In the genomic region with DNA sequence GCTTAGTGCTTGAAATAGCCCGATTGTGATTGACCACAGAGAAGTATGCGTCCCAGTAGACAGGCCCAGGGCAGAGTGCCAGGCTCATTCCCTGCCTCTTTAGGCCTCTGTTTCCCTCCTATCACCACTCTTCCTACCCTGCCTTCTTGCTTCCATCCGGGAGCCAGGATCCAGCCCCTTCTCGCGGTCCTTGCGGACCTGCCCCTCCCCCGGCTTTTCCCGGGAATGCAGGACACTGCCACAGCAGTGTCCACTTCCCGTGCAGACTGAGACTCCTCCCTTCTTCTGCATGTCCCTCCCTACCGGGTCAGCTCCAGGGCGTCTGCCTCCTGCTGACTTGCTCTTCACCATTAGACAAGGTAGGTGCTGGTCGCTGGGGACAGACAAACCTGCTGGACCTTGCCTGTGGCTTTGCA, we compare ENCODE assay signal across 8 mouse cellular contexts. TPM values are rescaled to one million over a fixed set of nuclear protein-coding genes. Genes with fewer than 3 reads are reported as not detected.
DNase-seq lines count a peak whose midpoint lies in the region; ATAC-seq and TF ChIP-seq lines count a peak whose summit lies in the region.

No protein-coding gene starts in this region.

- H3K4me3 ChIP-seq in ES-E14 (ENCODE audit: insufficient read depth in 1 of 2, low read depth in 1 of 2, low read length in 2 of 2, poor library complexity in 1 of 2, severe bottlenecking in 1 of 2) (0 out of 4 replicates have a peak overlapping the region, but pooled peaks of 1 of the 2 experiments have one; percentile 16), myocyte (peak overlapping the region; percentile 16)
- peak overlapping the region; percentile 25 for H3K4me3 ChIP-seq in heart, postnatal 0 days (ENCODE audit: low read depth, low read length)

- ATAC-seq in heart, postnatal 0 days (ENCODE audit: insufficient read depth, low read depth): peak; percentile 93

- 5% methylated on average over 12 of the region's 12 CpGs for WGBS in heart, postnatal 0 days
- 13% methylated on average over 12 of the region's 12 CpGs for WGBS in large intestine, adult 2 months

- no peak for DNase-seq in ES-E14 (ENCODE audit: low read depth, low spot score)
- DNase-seq in embryo, embryonic 10.5 days (ENCODE audit: low spot score): peak; percentile 60
- peak; percentile 79 for DNase-seq in heart, postnatal 0 days (ENCODE audit: low spot score)
- peak; percentile 62 for DNase-seq in large intestine, adult 2 months (ENCODE audit: low read depth, low spot score)
- no peak for DNase-seq in spleen, postnatal 4 days (ENCODE audit: low spot score in 2 of 2)
- no peak for DNase-seq in frontal cortex, postnatal 25 days (ENCODE audit: low spot score in 2 of 2)
- DNase-seq in layer of hippocampus, adult 9-10 months (ENCODE audit: low spot score): no peak

- H3K4me1 ChIP-seq in ES-E14 (ENCODE audit: control insufficient read depth in 2 of 2, insufficient read depth in 2 of 2, low read length in 2 of 2, poor library complexity in 1 of 2): peaks cover 2 to 5% of the 10 kb centered on the region in 2 experiments; a peak in 2 of 4 replicates
- peaks cover 16% of the 10 kb centered on the region; the same call in 1 of the 2 replicates for H3K4me1 ChIP-seq in heart, postnatal 0 days (ENCODE audit: control insufficient read depth, insufficient read depth)

- TF ChIP-seq POLR2A in myocyte (IDR thresholded peaks at IDR 0.05; ENCODE audit: insufficient read length, low read depth): peak; percentile 44

- H3ac ChIP-seq in myocyte (ENCODE audit: control insufficient read depth, insufficient read length): no peak overlapping the region

- no peak overlapping the region for H3K9ac ChIP-seq in ES-E14 (ENCODE audit: insufficient read depth, low read depth, low read length, poor library complexity, severe bottlenecking)
- peak overlapping the region; percentile 42 for H3K9ac ChIP-seq in heart, postnatal 0 days (replicated peaks; ENCODE audit: low read depth, low read length)

- in situ Hi-C loops in ES-E14 (cut with MboI; ENCODE audit: low sequenced_read_pairs in 2 of 2, unreplicated experiment in 2 of 2): no loop called here

- no peaks in the 10 kb centered on the region for H3K79me2 ChIP-seq in myocyte (ENCODE audit: control insufficient read depth, insufficient read depth)

- no peak overlapping the region for H3K27ac ChIP-seq in ES-E14 (ENCODE audit: insufficient read depth, low read depth, low read length, poor library complexity, severe bottlenecking)
- H3K27ac ChIP-seq in heart, postnatal 0 days (ENCODE audit: low read depth): peak overlapping the region; percentile 69

- H3K27me3 ChIP-seq in heart, postnatal 0 days (ENCODE audit: control insufficient read depth, insufficient read depth, low read length): no peaks in the 10 kb centered on the region
- H3K27me3 ChIP-seq in myocyte (ENCODE audit: control insufficient read depth, insufficient read depth, insufficient read length): no peaks in the 10 kb centered on the region

- H3K36me3 ChIP-seq in ES-E14 (ENCODE audit: control insufficient read depth, insufficient read depth, low read length, poor library complexity, severe bottlenecking) (no peaks in the 10 kb centered on the region), myocyte (ENCODE audit: control insufficient read depth, insufficient read depth) (no peaks in the 10 kb centered on the region)
- H3K36me3 ChIP-seq in heart, postnatal 0 days (replicated peaks; ENCODE audit: control insufficient read depth, insufficient read depth, low read length): no peaks in the 10 kb centered on the region

- TF ChIP-seq EP300 in heart, postnatal 0 days (IDR thresholded peaks at IDR 0.05; ENCODE audit: low read depth): no peak

- no peak for TF ChIP-seq CTCF in heart, postnatal 0 days (IDR thresholded peaks at IDR 0.05; ENCODE audit: low read depth)

- no peaks in the 10 kb centered on the region for H3K9me3 ChIP-seq in ES-E14 (ENCODE audit: control insufficient read depth, insufficient read depth, low read depth, low read length)
- no peaks in the 10 kb centered on the region for H3K9me3 ChIP-seq in heart, postnatal 0 days (replicated peaks; ENCODE audit: control insufficient read depth, low read length)

- peak overlapping the region; percentile 48 for H3K4me2 ChIP-seq in heart, postnatal 0 days (ENCODE audit: low read depth, low read length)
- H3K4me2 ChIP-seq in myocyte (ENCODE audit: low read depth): peak overlapping the region; percentile 91

TF ChIP-seq in ES-E14, 5 proteins besides CTCF, POLR2A, EP300 and RAD21:
- peak; percentile 39; the same call in 1 of the 2 replicates for TF ChIP-seq CHD2 (IDR thresholded peaks at IDR 0.05; ENCODE audit: low read depth, low read length)
- no peak for TF ChIP-seq MAFK (IDR thresholded peaks at IDR 0.05; ENCODE audit: insufficient read depth, low read depth, low read length)
- no peak for TF ChIP-seq ZC3H11A (IDR thresholded peaks at IDR 0.05; ENCODE audit: borderline replicate concordance, low read depth, low read length)
- TF ChIP-seq ZNF384 (IDR thresholded peaks at IDR 0.05; ENCODE audit: low read depth, low read length): no peak
- TF ChIP-seq HCFC1 (IDR thresholded peaks at IDR 0.05; ENCODE audit: borderline replicate concordance, insufficient read depth, low read length): no peak

TF ChIP-seq in myocyte, 11 proteins besides CTCF, POLR2A, EP300 and RAD21:
- no peak for TF ChIP-seq TCF3 (IDR thresholded peaks at IDR 0.05; ENCODE audit: insufficient read length, low read depth)
- TF ChIP-seq MYOD1 (IDR thresholded peaks at IDR 0.05; ENCODE audit: control insufficient read depth in 1 of 3, insufficient read length in 2 of 3, low read depth in 2 of 3): no peak
- TF ChIP-seq SRF (IDR thresholded peaks at IDR 0.05; ENCODE audit: control insufficient read depth, insufficient read length, low read depth): no peak
- TF ChIP-seq TCF12 (IDR thresholded peaks at IDR 0.05; ENCODE audit: insufficient read depth, poor library complexity, severe bottlenecking): no peak
- no peak for TF ChIP-seq CEBPB (IDR thresholded peaks at IDR 0.05; ENCODE audit: insufficient read depth, poor library complexity, severe bottlenecking)
- no peak for TF ChIP-seq MAX (IDR thresholded peaks at IDR 0.05; ENCODE audit: low read depth)
- no peak for TF ChIP-seq USF1 (IDR thresholded peaks at IDR 0.05; ENCODE audit: low read depth)
- no peak for TF ChIP-seq POLR2AphosphoS2 (IDR thresholded peaks at IDR 0.05; ENCODE audit: insufficient read length, low read depth)
- no peak for TF ChIP-seq REST (IDR thresholded peaks at IDR 0.05; ENCODE audit: insufficient read depth, insufficient read length)
- no peak for TF ChIP-seq MYOG (IDR thresholded peaks at IDR 0.05; ENCODE audit: control insufficient read depth in 1 of 3, insufficient read depth in 1 of 3, insufficient read length in 2 of 3, low read depth in 2 of 3)

RNA-seq across cellular contexts. Expression of a gene that starts 3.4 kb away (rescaled TPM):
- total RNA-seq in ES-E14 (2012; rRNA removed): 0.48 and 0.76 TPM in 2 replicates
- 20.8 and 41.0 TPM in 2 replicates for total RNA-seq in heart, postnatal 0 days (2014; rRNA removed; ENCODE audit: low replicate concordance)
- polyA plus RNA-seq in heart, postnatal 0 days (2015; fragmentation: Nextera tagmentation; extraction: Ambion mirVana): 22.1 and 22.8 TPM in 2 replicates
- polyA plus RNA-seq in large intestine, adult 2 months (2012; rRNA removed): 97.1 and 191 TPM in 2 replicates
- 29.0 TPM for polyA plus RNA-seq in myocyte (2012; fragmentation: generic; extraction: Trizol)

RNA-seq across cellular contexts. Expression of a gene that starts 33.0 kb away (rescaled TPM):
- total RNA-seq in ES-E14 (2012; rRNA removed): 590 and 695 TPM in 2 replicates
- 209 and 215 TPM in 2 replicates for total RNA-seq in heart, postnatal 0 days (2014; rRNA removed; ENCODE audit: low replicate concordance)
- 239 and 243 TPM in 2 replicates for polyA plus RNA-seq in heart, postnatal 0 days (2015; fragmentation: Nextera tagmentation; extraction: Ambion mirVana)
- 91.9 and 111 TPM in 2 replicates for polyA plus RNA-seq in large intestine, adult 2 months (2012; rRNA removed)
- polyA plus RNA-seq in myocyte (2012; fragmentation: generic; extraction: Trizol): 521 TPM

RNA-seq across cellular contexts. Expression of a gene that starts 33.1 kb away (rescaled TPM):
- 13.1 and 17.2 TPM in 2 replicates for total RNA-seq in ES-E14 (2012; rRNA removed)
- 9.7 and 15.1 TPM in 2 replicates for total RNA-seq in heart, postnatal 0 days (2014; rRNA removed; ENCODE audit: low replicate concordance)
- 13.4 and 15.3 TPM in 2 replicates for polyA plus RNA-seq in heart, postnatal 0 days (2015; fragmentation: Nextera tagmentation; extraction: Ambion mirVana)
- polyA plus RNA-seq in large intestine, adult 2 months (2012; rRNA removed): 5.1 and 8.7 TPM in 2 replicates
- polyA plus RNA-seq in myocyte (2012; fragmentation: generic; extraction: Trizol): 37.8 TPM

RNA-seq across cellular contexts. Expression of a gene that starts 37.7 kb away (rescaled TPM):
- 67.6 and 83.4 TPM in 2 replicates for total RNA-seq in ES-E14 (2012; rRNA removed)
- total RNA-seq in heart, postnatal 0 days (2014; rRNA removed; ENCODE audit: low replicate concordance): 64.2 and 69.1 TPM in 2 replicates
- polyA plus RNA-seq in heart, postnatal 0 days (2015; fragmentation: Nextera tagmentation; extraction: Ambion mirVana): 23.2 and 26.8 TPM in 2 replicates
- 16.0 and 43.6 TPM in 2 replicates for polyA plus RNA-seq in large intestine, adult 2 months (2012; rRNA removed)
- 37.2 TPM for polyA plus RNA-seq in myocyte (2012; fragmentation: generic; extraction: Trizol)

Comparison
In these comparisons a context has a peak if more than half of its experiments do, and no peak if none do; other contexts are left out.
1. DNase-seq: peak in embryo, embryonic 10.5 days (single experiment), heart, postnatal 0 days (single experiment) and large intestine, adult 2 months (single experiment); none in ES-E14 (single experiment), spleen, postnatal 4 days (0 of 2), frontal cortex, postnatal 25 days (0 of 2) and layer of hippocampus, adult 9-10 months (single experiment).